In genomic region chr5:124552558-124553307, GRCm38 (mm10) we compare ENCODE assay signal across 1 mouse cellular context.
TF ChIP-seq lines count a peak whose summit lies in the region.

Gene Ddx55, plus strand, starts transcription at chr5:124552864.

TF ChIP-seq in CH12.LX, 34 proteins besides CTCF, POLR2A, EP300 and RAD21 (continued from another document):
- TF ChIP-seq USF1 (IDR thresholded peaks at IDR 0.05; ENCODE audit: low read depth, low read length) (peak; percentile 77), MXI1 (IDR thresholded peaks at IDR 0.05; ENCODE audit: low read depth, low read length) (peak; percentile 97), HCFC1 (IDR thresholded peaks at IDR 0.05; ENCODE audit: low read depth, low read length) (peak; percentile 94), KAT2A (IDR thresholded peaks at IDR 0.05; ENCODE audit: insufficient replicate concordance, low read length) (peak; percentile 88; the same call in 1 of the 2 replicates), USF2 (conservative IDR thresholded peaks at IDR 0.05; ENCODE audit: low read depth, low read length) (peak; percentile 31; the same call in 1 of the 2 replicates), MAX (IDR thresholded peaks at IDR 0.05; ENCODE audit: low read length) (peak; percentile 93), POLR2AphosphoS2 (IDR thresholded peaks at IDR 0.05; ENCODE audit: low read depth, low read length) (no peak; the same call in 1 of the 2 replicates), TCF12 (IDR thresholded peaks at IDR 0.05; ENCODE audit: low read depth, low read length) (peak; percentile 97), JUND (conservative IDR thresholded peaks at IDR 0.05; ENCODE audit: low read depth, low read length) (no peak), ZC3H11A (IDR thresholded peaks at IDR 0.05; ENCODE audit: low read depth, low read length) (no peak), CHD1 (IDR thresholded peaks at IDR 0.05; ENCODE audit: low read depth, low read length) (no peak), ELF1 (IDR thresholded peaks at IDR 0.05; ENCODE audit: low read depth, low read length) (peak; percentile 97), MAFK (IDR thresholded peaks at IDR 0.05; ENCODE audit: insufficient replicate concordance, low read length) (no peak), ZMIZ1 (IDR thresholded peaks at IDR 0.05; ENCODE audit: low read depth, low read length) (peak; percentile 87), TBP (conservative IDR thresholded peaks at IDR 0.05; ENCODE audit: low read depth, low read length) (peak; percentile 88), NRF1 (IDR thresholded peaks at IDR 0.05; ENCODE audit: low read depth, low read length) (peak; percentile 44; the same call in 1 of the 2 replicates), MEF2A (IDR thresholded peaks at IDR 0.05; ENCODE audit: borderline replicate concordance, low read depth, low read length) (peak; percentile 84), CHD2 (IDR thresholded peaks at IDR 0.05; ENCODE audit: low read length) (peak; percentile 69), MAZ (IDR thresholded peaks at IDR 0.05; ENCODE audit: low read depth, low read length) (no peak; the same call in 1 of the 2 replicates)
